Mouse (Mus musculus) CD4-positive, CD25-positive, alpha-beta regulatory T cell, adult 2 months (primary cell): Measurements from ENCODE around the gene Atg16l1.
A peak's percentile ranks its signal among the peaks of the same experiment; 100 is the strongest.

Experiments
- DNase-seq: peaks from one replicate; pipeline ENCODE4 v3.0.0-alpha.2; 2012; ENCODE audit warnings: low read depth, low spot score

Gene Atg16l1

GRCm38 (mm10) chr1:87828926-87829580 is 73.4 kb downstream of the Atg16l1 start:
- DNase-seq = peak; percentile 50

- DNase-seq = peak; percentile 76
Observed at GRCm38 (mm10) chr1:87829621-87830211, 74.0 kb downstream of the Atg16l1 start.

GRCm38 (mm10) chr1:87836453-87836852 is 80.8 kb downstream of the Atg16l1 start:
- DNase-seq = no peak

- no peak for DNase-seq
Observed at GRCm38 (mm10) chr1:87837018-87837417, 81.3 kb downstream of the Atg16l1 start.

GRCm38 (mm10) chr1:87840411-87841208 is 84.9 kb downstream of the Atg16l1 start:
- no peak for DNase-seq
